Mouse (Mus musculus) liver, embryonic 16.5 days (tissue): ENCODE data around the gene Rnf123. TPM values are rescaled to one million over a fixed set of nuclear protein-coding genes. Genes with fewer than 3 reads are reported as not detected.
A peak's percentile ranks its signal among the peaks of the same experiment; 100 is the strongest.

Experiments
- ATAC-seq: fragments of 200-750 bp; cut with Nextera tagmentation; 2 replicates; pipeline ENCODE4 v1.8.0; 2017; ENCODE audit warnings: low read depth, mild to moderate bottlenecking, moderate number of reproducible peaks, moderate library complexity
- H3K27ac ChIP-seq: fragments of 300-500 bp; sonication (generic); 2 replicates; pipeline ENCODE4 v1.5.1; 2014; ENCODE audit warnings: mild to moderate bottlenecking, low read length
- H3K27me3 ChIP-seq: fragments of 300-500 bp; sonication (generic); 2 replicates; pipeline ENCODE4 v1.6.1; 2014; ENCODE audit warnings: low read depth, low read length, mixed read lengths; ENCODE audit not compliant: control insufficient read depth, insufficient read depth
- H3K36me3 ChIP-seq: fragments of 300-500 bp; sonication (generic); 2 replicates; pipeline ENCODE4 v1.6.1; 2014; ENCODE audit warnings: mild to moderate bottlenecking; ENCODE audit not compliant: control insufficient read depth, insufficient read depth
- H3K4me1 ChIP-seq: fragments of 300-500 bp; sonication (generic); 2 replicates; pipeline ENCODE4 v1.6.1; 2014; ENCODE audit warnings: low read depth, low read length, mixed read lengths; ENCODE audit not compliant: control insufficient read depth
- H3K4me2 ChIP-seq: fragments of 300-500 bp; sonication (generic); 2 replicates; pipeline ENCODE4 v1.6.1; 2014; ENCODE audit warnings: low read depth, low read length, mixed read lengths
- H3K4me3 ChIP-seq: fragments of 300-500 bp; sonication (generic); 2 replicates; pipeline ENCODE4 v1.5.1; 2014; ENCODE audit warnings: low read depth, mild to moderate bottlenecking, low read length
- H3K9ac ChIP-seq: fragments of 300-500 bp; sonication (generic); 2 replicates; pipeline ENCODE4 v1.6.1; 2014; ENCODE audit warnings: low read depth, low read length
- H3K9me3 ChIP-seq: fragments of 300-500 bp; sonication (generic); replicated peaks from 2 replicates; pipeline ENCODE4 v1.6.1; 2016; ENCODE audit warnings: low read length; ENCODE audit not compliant: control insufficient read depth
- WGBS: fragments of 180-500 bp; shearing (Covaris S2); extraction: QIAGEN DNeasy Blood & Tissue Kit; methylation state at CpG from one replicate; pipeline ENCODE4 v1.1.7; 2014; ENCODE audit not compliant: insufficient replicate concordance; 5-methylcytosine and 5-hydroxymethylcytosine counted together
- polyA plus RNA-seq: library from polyadenylated mRNA; unstranded; fragments of >200 nt; fragmentation: Nextera tagmentation; extraction: Ambion mirVana; gene quantifications from 2 replicates; pipeline ENCODE4 v1.2.1, GENCODE M21; 2015

The Rnf123 gene
- polyA plus RNA-seq, 1 experiment from 2014 or later: 106 TPM

DNA sequence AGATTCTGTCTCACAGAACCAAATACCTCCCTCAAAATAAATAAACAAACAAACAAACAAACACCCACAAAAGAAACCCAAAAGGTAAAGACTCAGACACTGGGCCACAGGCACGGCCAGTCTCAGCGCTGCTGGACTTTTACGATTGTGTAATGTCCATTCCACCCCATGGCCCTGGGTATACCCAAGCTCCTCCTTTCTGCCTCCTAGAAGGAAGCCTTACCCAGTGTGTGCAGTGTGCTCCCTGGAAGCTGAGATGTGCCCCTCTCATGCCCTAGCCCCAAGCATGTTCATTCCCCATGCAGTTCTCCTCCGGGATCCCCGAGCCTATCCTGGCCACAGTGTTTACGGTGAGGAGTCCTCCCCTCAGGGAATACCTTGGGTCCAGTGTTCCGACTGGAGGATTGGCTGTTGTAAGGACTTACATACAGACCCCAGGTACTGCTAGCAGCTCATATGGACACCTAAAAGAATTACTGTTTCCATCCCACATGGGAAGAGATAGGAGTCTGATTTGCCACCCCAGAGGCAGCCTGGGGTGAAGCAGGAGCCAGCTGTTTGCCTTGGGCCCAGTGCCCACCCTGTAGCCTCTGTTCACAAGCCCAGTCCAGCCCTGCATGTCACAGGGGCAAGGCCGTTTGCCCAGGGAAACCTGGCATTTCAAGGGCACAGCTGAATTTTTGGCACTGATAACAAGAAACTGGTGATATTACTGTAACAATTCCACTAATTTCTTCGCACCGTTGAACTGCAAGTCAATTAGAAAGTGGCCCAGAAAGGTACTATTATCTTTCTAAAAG lies 38.2 kb upstream of the Rnf123 start:
- Histone ChIP-seq H3K4me1 (peaks cover 8% of the 10 kb centered on the region), H3K4me3 (no peak overlapping the region), H3K27ac (no peak overlapping the region), H3K27me3 (no peaks in the 10 kb centered on the region; the same call in 1 of the 2 replicates), H3K36me3 (no peaks in the 10 kb centered on the region), H3K4me2 (no peak overlapping the region), H3K9ac (no peak overlapping the region), H3K9me3 (no peaks in the 10 kb centered on the region)
- no peak for ATAC-seq
- 80% methylated on average over 10 of the region's 10 CpGs for WGBS

DNA sequence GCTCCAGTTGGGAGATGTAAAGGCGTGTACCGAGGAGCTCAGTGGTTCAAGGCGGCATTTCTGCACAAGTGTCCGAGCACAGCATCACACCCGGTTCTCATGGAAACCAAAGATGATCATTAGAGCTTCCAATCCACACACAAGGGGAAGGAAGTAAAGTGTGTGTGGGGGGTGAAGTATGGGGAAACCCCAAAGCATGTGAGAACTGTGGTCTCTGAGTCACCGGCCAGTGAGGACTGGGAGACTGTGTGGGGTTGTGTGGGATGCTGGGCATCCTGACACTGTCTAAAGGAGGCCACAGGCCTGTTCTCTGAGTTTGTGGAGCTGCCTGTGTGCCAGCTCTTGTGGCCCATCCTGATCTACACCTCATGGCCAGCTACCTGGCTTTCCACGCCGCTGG lies 37.5 kb upstream of the Rnf123 start:
- no peak overlapping the region for H3K27ac ChIP-seq
- no peak overlapping the region for H3K4me3 ChIP-seq
- H3K36me3 ChIP-seq: no peaks in the 10 kb centered on the region
- H3K4me2 ChIP-seq: no peak overlapping the region
- WGBS: 60% methylated on average over 8 of the region's 8 CpGs
- H3K4me1 ChIP-seq: peaks cover 8% of the 10 kb centered on the region
- no peak overlapping the region for H3K9ac ChIP-seq
- no peaks in the 10 kb centered on the region; the same call in 1 of the 2 replicates for H3K27me3 ChIP-seq
- no peaks in the 10 kb centered on the region for H3K9me3 ChIP-seq
- no peak for ATAC-seq

DNA sequence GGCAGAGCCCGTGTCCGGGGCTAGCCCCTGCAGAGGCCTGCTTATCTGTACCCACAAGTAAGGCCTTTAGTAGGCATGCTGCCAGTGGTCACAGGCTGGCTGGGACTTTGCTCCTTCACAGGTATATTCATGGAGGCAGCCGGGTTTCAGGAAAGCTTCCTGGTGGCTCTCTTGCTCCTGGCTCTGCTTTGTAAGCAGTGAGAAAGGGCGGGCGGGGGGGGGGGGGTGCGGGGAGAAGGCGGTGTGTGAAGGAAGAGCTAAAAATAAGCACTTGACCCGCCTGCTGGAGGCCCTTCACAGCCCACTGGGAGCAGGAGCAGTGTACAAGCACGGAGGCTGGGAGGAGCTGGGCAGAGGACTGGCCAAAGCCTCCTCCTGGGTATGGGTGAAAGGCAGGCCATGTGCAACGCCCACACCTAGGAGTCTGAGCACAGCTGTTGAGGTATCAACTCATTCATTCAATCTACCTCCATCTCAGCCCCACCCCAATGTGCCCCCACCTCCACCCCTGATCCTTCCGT lies 36.8 kb upstream of the Rnf123 start:
- Histone ChIP-seq H3K36me3 (no peaks in the 10 kb centered on the region), H3K9ac (no peak overlapping the region), H3K27me3 (no peaks in the 10 kb centered on the region; the same call in none of the 2 replicates), H3K27ac (no peak overlapping the region), H3K4me1 (peaks cover 8% of the 10 kb centered on the region), H3K4me2 (no peak overlapping the region), H3K9me3 (no peaks in the 10 kb centered on the region), H3K4me3 (no peak overlapping the region)
- ATAC-seq: peak; percentile 37; the same call in 1 of the 2 replicates
- WGBS: 23% methylated on average over 10 of the region's 11 CpGs

DNA sequence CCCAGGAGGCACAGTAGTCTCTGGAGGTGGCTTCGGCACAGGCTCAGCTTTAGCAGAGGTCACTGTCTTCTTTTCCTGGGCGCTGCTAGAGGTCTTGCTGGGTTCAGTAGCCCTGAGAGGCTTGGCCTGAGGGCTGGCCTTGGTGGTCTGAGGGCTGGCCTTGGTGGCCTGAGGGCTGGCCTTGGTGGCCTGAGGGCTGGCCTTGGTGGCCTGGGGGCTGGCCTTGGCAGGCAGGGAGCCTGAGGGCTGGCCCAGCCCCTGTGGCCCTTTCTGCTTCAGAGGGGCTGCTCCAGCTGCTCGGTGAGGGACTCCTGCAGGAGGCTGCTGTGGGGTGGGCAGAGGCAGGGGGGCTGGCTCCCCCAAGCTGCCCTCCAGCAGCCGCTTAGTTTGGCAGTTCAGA lies 34.0 kb upstream of the Rnf123 start:
- Histone ChIP-seq H3K36me3 (no peaks in the 10 kb centered on the region), H3K27me3 (no peaks in the 10 kb centered on the region; the same call in none of the 2 replicates), H3K27ac (no peak overlapping the region), H3K4me3 (no peak overlapping the region), H3K4me1 (peaks cover 8% of the 10 kb centered on the region), H3K9me3 (no peaks in the 10 kb centered on the region), H3K4me2 (no peak overlapping the region), H3K9ac (no peak overlapping the region)
- peak; percentile 17; the same call in 1 of the 2 replicates for ATAC-seq
- WGBS: 52% methylated on average over 4 of the region's 4 CpGs

DNA sequence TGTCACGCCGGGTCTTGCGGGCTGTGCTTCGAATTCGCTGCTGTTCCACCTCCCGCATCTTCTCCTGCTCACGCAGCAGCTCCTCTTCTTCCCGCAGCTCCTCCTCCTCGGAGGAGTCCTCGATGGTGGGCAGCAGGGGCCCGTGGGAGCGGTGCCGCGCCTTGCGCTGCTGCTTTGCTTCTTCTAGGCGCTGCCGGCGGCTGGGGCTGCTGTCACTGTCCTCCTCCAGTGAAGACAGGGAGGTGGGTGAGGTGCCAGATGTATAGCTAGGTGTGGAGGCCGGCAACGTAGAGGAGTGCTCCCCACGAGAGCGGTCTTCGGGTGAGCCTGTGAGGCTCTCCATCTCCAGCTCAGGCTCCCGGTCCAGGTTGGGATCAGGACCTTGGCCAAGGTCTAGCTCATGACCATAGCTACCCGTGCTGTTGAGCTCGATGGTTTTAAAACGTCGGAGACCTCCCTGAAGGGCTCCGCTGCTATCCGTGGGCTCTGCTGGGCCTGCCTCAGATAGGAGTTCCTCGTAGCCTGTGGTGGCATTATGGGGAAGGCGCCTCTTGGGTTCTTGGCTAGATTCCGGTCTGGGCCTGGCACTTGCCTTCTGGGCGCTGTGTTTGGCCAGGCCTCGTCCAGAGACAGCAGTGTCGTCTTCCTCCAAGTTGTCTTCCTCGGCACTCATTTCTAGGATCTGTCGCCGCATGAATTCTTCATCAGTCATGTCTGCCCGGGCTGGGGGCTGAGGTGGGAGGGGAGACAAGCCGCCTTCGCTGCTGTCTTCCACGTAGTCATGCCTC lies 32.3 kb upstream of the Rnf123 start:
- Histone ChIP-seq H3K4me2 (no peak overlapping the region), H3K9me3 (no peaks in the 10 kb centered on the region), H3K4me3 (no peak overlapping the region), H3K36me3 (no peaks in the 10 kb centered on the region), H3K4me1 (peaks cover 17% of the 10 kb centered on the region), H3K27ac (no peak overlapping the region), H3K9ac (no peak overlapping the region), H3K27me3 (peaks cover 13% of the 10 kb centered on the region)
- ATAC-seq: no peak
- 73% methylated on average over 43 of the region's 43 CpGs for WGBS

DNA sequence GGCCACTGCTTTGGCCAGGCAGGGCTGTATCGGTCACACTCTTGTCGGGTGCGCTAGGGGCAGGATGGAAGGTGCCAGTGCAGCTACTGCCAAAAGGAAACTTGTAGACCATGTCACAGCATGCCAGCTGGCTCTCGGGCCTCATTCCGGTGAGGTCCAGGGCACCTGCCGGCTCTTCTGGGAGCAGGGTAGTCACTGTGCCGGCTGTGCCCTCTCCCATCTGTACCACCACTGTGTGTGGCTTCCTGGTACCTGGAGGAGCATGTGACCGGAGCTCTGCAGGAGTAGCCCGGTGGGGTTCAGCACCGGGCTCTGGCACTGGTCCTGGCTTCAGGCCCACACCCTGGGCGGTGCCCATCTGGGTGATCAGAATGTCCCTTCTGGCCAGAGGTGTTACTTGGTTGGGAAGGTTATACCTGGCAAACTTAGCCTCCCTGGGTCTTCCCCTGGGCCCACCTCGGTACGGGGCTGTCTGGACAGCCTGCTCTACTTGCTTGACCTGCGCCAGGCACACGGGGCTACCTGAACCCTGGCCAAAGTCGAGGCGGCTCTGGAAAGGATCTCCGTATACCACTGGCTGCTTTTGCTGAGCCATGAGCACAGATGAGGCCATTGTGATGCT lies 29.7 kb upstream of the Rnf123 start:
- 88% methylated on average over 18 of the region's 18 CpGs for WGBS
- peaks cover 22% of the 10 kb centered on the region for H3K27me3 ChIP-seq
- no peak for ATAC-seq

DNA sequence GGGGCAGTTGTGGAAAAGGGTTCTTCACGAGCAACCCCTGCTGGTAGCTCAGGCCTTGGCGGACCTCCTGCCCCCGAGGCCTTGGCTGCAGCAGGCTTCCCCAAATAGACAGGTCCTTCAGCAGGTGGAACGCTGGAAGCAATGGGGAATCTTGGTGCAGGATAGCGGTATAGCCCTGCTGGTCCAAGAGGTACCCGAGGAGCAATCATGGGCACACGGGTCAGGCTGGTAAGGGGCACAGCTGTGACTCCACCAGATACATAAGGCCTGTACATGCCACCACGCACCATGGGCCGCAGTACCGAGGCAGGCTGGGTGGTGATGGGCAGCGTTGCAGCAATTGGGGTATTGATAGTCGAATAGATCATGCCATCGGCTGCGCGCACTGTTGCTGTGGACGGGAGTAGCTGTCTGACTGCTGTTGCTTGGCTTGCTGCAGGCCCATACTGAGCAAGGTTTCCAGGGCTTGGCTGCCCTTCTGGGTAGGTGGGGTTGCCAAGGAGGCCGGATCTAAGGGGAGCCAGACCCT lies 28.5 kb upstream of the Rnf123 start:
- H3K4me1 ChIP-seq: peaks cover 9% of the 10 kb centered on the region
- WGBS: 64% methylated on average over 17 of the region's 17 CpGs
- peaks cover 22% of the 10 kb centered on the region for H3K27me3 ChIP-seq
- H3K4me2 ChIP-seq: peak overlapping the region; percentile 56
- peak overlapping the region; percentile 7; the same call in 1 of the 2 replicates for H3K27ac ChIP-seq
- H3K36me3 ChIP-seq: no peaks in the 10 kb centered on the region
- H3K9ac ChIP-seq: peak overlapping the region; percentile 31
- peak overlapping the region; percentile 26 for H3K4me3 ChIP-seq
- no peaks in the 10 kb centered on the region for H3K9me3 ChIP-seq
- no peak for ATAC-seq

More for the DNA sequence above, 29.7 kb upstream of the Rnf123 start:
- H3K9me3 ChIP-seq: no peaks in the 10 kb centered on the region
- H3K4me1 ChIP-seq: peaks cover 9% of the 10 kb centered on the region
- no peaks in the 10 kb centered on the region for H3K36me3 ChIP-seq
- H3K9ac ChIP-seq: no peak overlapping the region
- no peak overlapping the region for H3K4me2 ChIP-seq
- no peak overlapping the region for H3K27ac ChIP-seq
- no peak overlapping the region for H3K4me3 ChIP-seq

DNA sequence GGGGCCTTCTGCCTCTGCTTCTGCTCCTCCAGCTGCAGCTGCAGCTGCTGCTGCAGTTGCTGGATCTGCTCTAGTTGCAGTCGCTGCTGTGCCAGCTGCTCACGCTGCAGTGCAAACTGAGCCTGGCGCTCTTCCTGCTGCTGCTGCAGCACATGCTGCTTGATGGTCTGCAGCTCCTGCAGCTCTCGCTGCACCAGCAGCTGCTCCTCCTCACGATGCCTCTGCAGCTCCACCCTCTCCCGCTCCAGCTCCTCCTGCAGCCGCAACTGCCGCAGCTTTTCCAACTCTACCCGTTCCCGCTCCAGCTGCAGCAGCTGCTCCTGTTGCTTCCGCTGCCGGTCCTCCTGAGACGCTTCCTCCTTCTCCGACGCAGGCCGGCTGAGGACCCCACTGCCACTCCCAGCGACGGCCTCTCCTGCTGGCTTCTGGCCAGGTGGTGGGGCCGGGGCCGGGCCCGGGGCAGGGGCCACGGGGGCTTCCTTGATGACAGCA lies 28.0 kb upstream of the Rnf123 start:
- peak overlapping the region; percentile 26 for H3K4me3 ChIP-seq
- ATAC-seq: no peak
- H3K27ac ChIP-seq: peak overlapping the region; percentile 7; the same call in 1 of the 2 replicates
- H3K4me1 ChIP-seq: peaks cover 9% of the 10 kb centered on the region
- 11% methylated on average over 22 of the region's 22 CpGs for WGBS
- peaks cover 22% of the 10 kb centered on the region for H3K27me3 ChIP-seq
- H3K9ac ChIP-seq: peak overlapping the region; percentile 31
- no peaks in the 10 kb centered on the region for H3K36me3 ChIP-seq
- no peaks in the 10 kb centered on the region for H3K9me3 ChIP-seq
- peak overlapping the region; percentile 56 for H3K4me2 ChIP-seq
